Mouse (Mus musculus) liver, postnatal 0 days (tissue): ENCODE data around the gene Cyp4f39.

Experiments
- CTCF ChIP-seq: sonication (generic); IDR thresholded peaks from 2 replicates; pipeline ENCODE4 v1.5.1; 2016; ENCODE audit warnings: antibody characterized with exemption, low read depth
- EP300 ChIP-seq: IDR thresholded peaks from 2 replicates; pipeline ENCODE4 v1.6.1; 2016; ENCODE audit warnings: antibody characterized with exemption, low read depth, mild to moderate bottlenecking

- TF ChIP-seq EP300: no peak
- TF ChIP-seq CTCF: no peak
Observed at GRCm38 (mm10) chr17:32503111-32503510, 50.6 kb downstream of the Cyp4f39 start.
